Mouse (Mus musculus) neural tube, embryonic 12.5 days (tissue): ENCODE results near the gene Ccdc171. TPM values are rescaled to one million over a fixed set of nuclear protein-coding genes. Genes with fewer than 3 reads are reported as not detected.
"Not testable (repeated sequence)": the region's sequence is repeated elsewhere in the genome, so short reads cannot be mapped to it uniquely, and the experiment has no call there.

Experiments
- ATAC-seq: fragments of 200-750 bp; cut with Nextera tagmentation; 2 replicates; pipeline ENCODE4 v1.8.0; 2017; ENCODE audit warnings: low read depth, mild to moderate bottlenecking, moderate TSS enrichment, moderate library complexity; ENCODE audit not compliant: low FRiP score
- H3K27ac ChIP-seq: fragments of 300-500 bp; sonication (generic); 2 replicates; pipeline ENCODE4 v1.5.1; 2016
- H3K27me3 ChIP-seq: fragments of 300-500 bp; sonication (generic); replicated peaks from 2 replicates; pipeline ENCODE4 v1.6.1; 2016; ENCODE audit warnings: mild to moderate bottlenecking
- H3K36me3 ChIP-seq: fragments of 300-500 bp; sonication (generic); 2 replicates; pipeline ENCODE4 v1.6.1; 2016; ENCODE audit warnings: mild to moderate bottlenecking
- H3K4me1 ChIP-seq: fragments of 300-500 bp; sonication (generic); 2 replicates; pipeline ENCODE4 v1.6.1; 2016
- H3K4me2 ChIP-seq: fragments of 300-500 bp; sonication (generic); replicated peaks from 2 replicates; pipeline ENCODE4 v1.6.1; 2016; ENCODE audit warnings: mild to moderate bottlenecking
- H3K4me3 ChIP-seq: fragments of 300-500 bp; sonication (generic); 2 replicates; pipeline ENCODE4 v1.5.1; 2016
- H3K9ac ChIP-seq: fragments of 300-500 bp; sonication (generic); 2 replicates; pipeline ENCODE4 v1.6.1; 2016; ENCODE audit warnings: mild to moderate bottlenecking
- H3K9me3 ChIP-seq: fragments of 300-500 bp; sonication (generic); 2 replicates; pipeline ENCODE4 v1.6.1; 2016; ENCODE audit warnings: mild to moderate bottlenecking
- WGBS: fragments of 180-500 bp; shearing (Covaris S2); methylation state at CpG from one replicate; pipeline ENCODE4 v1.1.7; 2016; 5-methylcytosine and 5-hydroxymethylcytosine counted together
- polyA plus RNA-seq: library from polyadenylated mRNA; unstranded; fragments of >200 nt; fragmentation: Nextera tagmentation; extraction: Ambion mirVana; gene quantifications from 2 replicates; pipeline ENCODE4 v1.2.1, GENCODE M21; 2016

The Ccdc171 gene
- polyA plus RNA-seq = 4.4 and 5.5 TPM in 2 replicates

GRCm38 (mm10) chr4:83524843-83525689 is at the start of gene Ccdc171:
Gene Ccdc171 (plus strand): TSS chr4:83525545.
- Histone ChIP-seq H3K4me1 (peaks cover 11% of the 10 kb centered on the region), H3K27ac (peak within 1 kb of the TSS; percentile 95), H3K9ac (peak within 1 kb of the TSS; percentile 74), H3K27me3 (no peaks in the 10 kb centered on the region), H3K9me3 (no peaks in the 10 kb centered on the region), H3K4me3 (peak within 1 kb of the TSS; percentile 69), H3K4me2 (peak within 1 kb of the TSS; percentile 81), H3K36me3 (no peaks in the 10 kb centered on the region)
- ATAC-seq = peak; percentile 95
- under 1% methylated on average over 73 of the region's 73 CpGs for WGBS

- ATAC-seq = no peak
- peak overlapping the region; percentile 98 for H3K9ac ChIP-seq
- H3K4me2 ChIP-seq = peak overlapping the region; percentile 68
- no peaks in the 10 kb centered on the region for H3K9me3 ChIP-seq
- H3K4me1 ChIP-seq = peaks cover 12% of the 10 kb centered on the region
- no peak overlapping the region for H3K27ac ChIP-seq
- H3K36me3 ChIP-seq = peaks cover 29% of the 10 kb centered on the region
- H3K4me3 ChIP-seq = peak overlapping the region; percentile 97
- no peaks in the 10 kb centered on the region for H3K27me3 ChIP-seq
- WGBS = 18% methylated on average over 12 of the region's 12 CpGs
These were observed 40.1 kb upstream of the Ccdc171 start for GRCm38 (mm10) chr4:83485250-83485649.

DNA sequence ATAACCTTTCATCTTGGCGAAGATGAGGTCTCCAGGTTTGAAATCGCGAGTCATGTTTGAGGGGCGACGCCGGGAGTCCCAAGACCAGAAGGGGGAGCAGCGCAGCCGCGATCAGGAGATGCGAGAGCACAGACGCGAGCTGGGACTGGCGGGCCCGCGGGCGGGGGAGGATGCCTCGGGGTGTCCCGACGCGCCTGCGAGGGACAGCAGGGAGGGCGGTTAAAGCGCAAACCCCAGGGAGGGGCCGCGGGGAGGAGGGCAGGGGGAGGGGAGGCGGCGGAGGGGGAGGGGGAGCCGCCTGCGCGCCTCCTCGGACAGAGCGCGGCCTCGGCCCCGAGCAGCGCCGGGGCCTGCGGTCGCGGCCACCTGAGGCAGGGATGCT is 39.6 kb upstream of the Ccdc171 start:
- Histone ChIP-seq H3K9me3 (no peaks in the 10 kb centered on the region), H3K4me3 (peak overlapping the region; percentile 97), H3K4me2 (peak overlapping the region; percentile 68), H3K27ac (peak overlapping the region; percentile 99), H3K27me3 (no peaks in the 10 kb centered on the region), H3K9ac (peak overlapping the region; percentile 98), H3K4me1 (peaks cover 12% of the 10 kb centered on the region), H3K36me3 (peaks cover 28% of the 10 kb centered on the region)
- WGBS = under 1% methylated on average over 31 of the region's 40 CpGs
- ATAC-seq = peak; percentile 89

DNA sequence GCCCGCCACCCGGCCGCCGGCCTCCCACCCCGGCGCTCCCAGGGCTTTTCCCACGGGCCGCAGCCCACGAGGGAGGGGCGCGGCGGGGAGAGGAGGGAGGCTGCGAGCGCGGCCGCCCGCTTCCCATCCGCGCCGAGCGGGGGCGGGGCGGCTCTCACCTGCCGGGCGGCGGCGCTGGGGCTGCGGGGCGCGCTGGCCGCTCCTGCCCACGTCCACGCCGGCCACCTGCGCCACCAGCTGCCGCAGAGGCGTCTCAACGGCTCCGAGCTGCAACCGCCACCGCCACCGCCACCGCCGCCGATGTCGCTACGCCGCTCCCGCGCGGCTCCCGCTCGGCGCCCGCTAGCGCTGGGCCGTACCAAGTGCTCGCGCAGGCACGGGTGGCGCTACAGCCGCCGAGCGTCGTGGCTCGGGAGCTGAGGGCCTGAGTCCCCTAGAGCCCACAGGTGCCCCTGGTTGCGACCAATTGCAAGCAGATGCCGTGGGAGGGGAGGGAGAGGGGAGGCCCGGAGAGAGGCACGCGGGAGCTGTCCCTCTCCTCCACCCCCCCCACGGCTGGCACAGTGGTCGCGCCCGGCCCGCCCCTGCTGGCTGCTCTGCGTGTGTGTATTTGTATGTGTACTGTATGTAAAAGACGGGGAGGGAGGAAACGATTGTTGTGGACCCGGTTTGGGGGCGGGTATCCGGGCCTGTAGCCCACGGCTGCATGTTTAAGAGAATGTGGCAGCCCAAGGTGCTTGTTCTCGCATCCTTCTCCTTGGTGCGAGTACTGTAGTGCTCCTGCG is 39.0 kb upstream of the Ccdc171 start, which contains the start of gene Psip1:
Psip1 (minus strand) TSS at position 343 of the 785 bp plus-strand sequence.
- Histone ChIP-seq H3K9me3 (no peaks in the 10 kb centered on the region), H3K4me3 (peak within 1 kb of the TSS; percentile 97), H3K4me2 (peak within 1 kb of the TSS; percentile 68), H3K4me1 (peaks cover 12% of the 10 kb centered on the region), H3K36me3 (peaks cover 22% of the 10 kb centered on the region), H3K9ac (peak within 1 kb of the TSS; percentile 98), H3K27me3 (no peaks in the 10 kb centered on the region), H3K27ac (peak within 1 kb of the TSS; percentile 99)
- peak; percentile 96 for ATAC-seq
- under 1% methylated on average over 69 of the region's 86 CpGs for WGBS

DNA sequence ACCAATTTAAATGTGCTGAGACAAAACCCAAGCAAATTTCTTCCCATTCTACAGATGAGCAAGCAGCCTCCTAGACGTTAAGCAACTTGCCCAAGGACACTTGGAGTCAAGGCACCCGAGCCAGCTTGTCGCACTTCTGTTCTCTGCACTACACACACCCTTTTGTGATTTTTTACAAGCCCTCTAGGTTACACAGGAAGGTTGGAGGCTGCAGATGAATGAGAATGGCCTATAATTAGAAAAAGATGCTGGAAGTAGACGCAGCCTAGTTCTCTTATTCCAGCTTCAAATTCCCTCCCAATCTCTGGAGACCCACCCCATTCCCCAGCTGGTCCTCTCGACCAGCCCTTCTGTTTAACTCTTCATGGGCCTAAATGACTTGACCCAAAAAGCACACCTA is 36.2 kb upstream of the Ccdc171 start:
- H3K36me3 ChIP-seq = 0 out of 2 replicates have a peak, but pooled peaks cover 4% of the 10 kb centered on the region
- H3K9me3 ChIP-seq = no peaks in the 10 kb centered on the region
- no peak overlapping the region for H3K9ac ChIP-seq
- no peak for ATAC-seq
- no peaks in the 10 kb centered on the region for H3K27me3 ChIP-seq
- no peak overlapping the region for H3K27ac ChIP-seq
- H3K4me3 ChIP-seq = no peak overlapping the region
- no peak overlapping the region for H3K4me2 ChIP-seq
- peaks cover 9% of the 10 kb centered on the region for H3K4me1 ChIP-seq
- 22% methylated on average over 5 of the region's 5 CpGs for WGBS

DNA sequence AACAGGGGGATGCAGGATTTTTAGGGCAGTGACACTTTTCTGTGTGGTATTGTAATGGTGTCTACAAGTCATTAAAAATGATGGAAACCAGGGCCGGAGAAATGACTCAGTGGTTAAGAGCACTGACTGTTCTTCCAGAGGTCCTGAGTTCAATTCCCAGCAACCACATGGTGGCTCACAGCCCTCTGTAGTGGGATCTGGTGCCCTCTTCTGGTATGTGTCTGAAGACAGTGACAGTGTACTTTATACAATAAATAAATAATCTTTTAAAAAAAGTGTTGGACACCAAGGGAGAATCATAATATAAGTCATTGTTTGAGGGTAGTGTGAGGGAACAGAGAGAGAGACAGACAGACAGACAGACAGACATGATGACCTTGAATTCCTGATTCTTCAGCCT is 32.2 kb upstream of the Ccdc171 start:
- H3K4me2 ChIP-seq = no peak overlapping the region
- WGBS = 95% methylated on average over 1 of the region's 1 CpGs

DNA sequence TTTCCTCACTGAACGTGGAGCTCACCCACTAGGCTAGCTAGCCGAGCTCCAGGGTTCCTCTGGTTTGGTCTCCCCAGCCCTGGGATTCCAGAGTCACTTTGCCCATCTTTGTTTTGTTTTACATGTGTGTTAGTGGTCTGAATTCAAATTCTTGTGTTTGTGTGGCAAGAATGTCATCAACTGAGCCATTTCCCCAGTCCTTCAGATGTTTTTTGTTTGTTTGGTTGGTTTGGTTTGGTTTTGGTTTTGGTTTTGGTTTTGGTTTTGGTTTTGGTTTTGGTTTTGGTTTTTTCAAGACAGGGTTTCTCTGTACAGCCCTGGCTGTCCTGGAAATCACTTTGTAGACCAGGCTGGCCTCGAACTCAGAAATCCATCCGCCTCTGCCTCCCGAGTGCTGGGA is 28.3 kb upstream of the Ccdc171 start:
- H3K4me2 ChIP-seq, H3K4me3 ChIP-seq, H3K9ac ChIP-seq, H3K4me1 ChIP-seq, H3K9me3 ChIP-seq, H3K36me3 ChIP-seq, H3K27ac ChIP-seq, H3K27me3 ChIP-seq, ATAC-seq: not testable (repeated sequence)
- 82% methylated on average over 5 of the region's 5 CpGs for WGBS

More for the DNA sequence above, 32.2 kb upstream of the Ccdc171 start:
- no peaks in the 10 kb centered on the region for H3K9me3 ChIP-seq
- H3K9ac ChIP-seq = no peak overlapping the region
- no peaks in the 10 kb centered on the region for H3K4me1 ChIP-seq
- H3K27me3 ChIP-seq = no peaks in the 10 kb centered on the region
- ATAC-seq = no peak
- no peaks in the 10 kb centered on the region for H3K36me3 ChIP-seq
- H3K27ac ChIP-seq = no peak overlapping the region
- no peak overlapping the region for H3K4me3 ChIP-seq

DNA sequence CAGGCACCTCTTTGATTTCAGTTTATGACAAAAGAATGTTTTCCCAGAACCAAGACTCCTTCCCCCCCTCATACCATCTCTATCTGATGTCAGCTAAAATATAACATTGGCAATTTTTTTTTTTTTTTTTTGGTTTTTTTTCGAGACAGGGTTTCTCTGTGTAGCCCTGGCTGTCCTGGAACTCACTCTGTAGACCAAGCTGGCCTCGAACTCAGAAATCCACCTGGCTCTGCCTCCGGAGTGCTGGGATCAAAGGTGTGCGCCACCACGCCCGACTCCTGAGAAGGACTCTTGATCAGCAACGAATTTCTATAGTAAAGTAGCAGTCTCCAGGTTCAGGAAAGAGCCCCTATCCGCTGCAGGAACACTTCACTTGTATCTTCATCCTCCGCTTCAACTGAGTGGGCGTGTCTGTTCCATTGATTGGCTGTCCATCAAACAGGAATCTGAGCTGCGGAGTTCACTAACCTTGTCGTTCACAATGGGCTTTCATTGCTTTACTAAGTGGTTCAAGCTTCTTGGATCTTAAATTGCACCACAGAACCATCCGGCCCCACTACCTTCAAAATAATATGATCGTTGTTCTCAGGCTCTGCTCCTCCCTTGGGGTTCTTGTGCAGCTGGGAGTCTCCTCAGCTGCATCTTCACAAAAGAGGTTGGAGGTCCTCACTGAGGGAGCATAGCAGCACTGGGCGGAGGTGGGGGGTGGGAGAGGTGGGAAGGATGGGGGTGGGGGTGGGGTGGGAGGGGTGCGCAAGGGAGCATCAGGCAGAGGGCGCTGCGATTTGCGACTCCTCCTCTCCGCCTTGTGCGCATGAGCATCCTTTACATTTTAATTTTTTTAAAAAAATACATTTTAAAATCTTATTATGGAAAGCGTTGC is 24.9 kb upstream of the Ccdc171 start:
- no peak overlapping the region for H3K9ac ChIP-seq
- H3K27ac ChIP-seq = no peak overlapping the region
- no peaks in the 10 kb centered on the region for H3K36me3 ChIP-seq
- H3K27me3 ChIP-seq = no peaks in the 10 kb centered on the region
- H3K4me2 ChIP-seq = peak overlapping the region; percentile 53
- H3K9me3 ChIP-seq = no peaks in the 10 kb centered on the region
- peak; percentile 86 for ATAC-seq
- 0 out of 2 replicates have a peak, but pooled peaks cover 3% of the 10 kb centered on the region for H3K4me1 ChIP-seq
- 8% methylated on average over 22 of the region's 22 CpGs for WGBS
- peak overlapping the region; percentile 30 for H3K4me3 ChIP-seq

DNA sequence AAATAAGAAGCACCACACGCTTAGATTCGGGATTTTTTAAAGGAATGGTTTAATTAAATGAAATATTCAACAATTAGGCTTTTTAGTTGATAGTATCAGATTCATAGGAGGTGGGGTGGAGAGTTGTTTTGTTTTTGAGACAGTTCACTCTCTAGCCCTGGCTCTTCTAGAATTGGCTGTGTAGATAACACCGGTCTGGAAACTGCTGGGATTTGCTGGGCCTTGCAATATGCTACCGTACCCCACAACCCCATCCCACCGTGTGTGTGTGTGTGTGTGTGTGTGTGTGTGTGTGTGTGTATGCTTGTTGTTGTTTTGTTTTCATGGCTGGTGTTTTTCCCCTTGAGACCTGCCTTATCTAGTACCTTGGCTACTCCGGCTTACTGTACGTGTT is 24.3 kb upstream of the Ccdc171 start:
- Histone ChIP-seq H3K4me1 (0 out of 2 replicates have a peak, but pooled peaks cover 3% of the 10 kb centered on the region), H3K4me3 (no peak overlapping the region), H3K4me2 (peak overlapping the region; percentile 53), H3K27me3 (no peaks in the 10 kb centered on the region), H3K9me3 (no peaks in the 10 kb centered on the region), H3K36me3 (no peaks in the 10 kb centered on the region), H3K9ac (no peak overlapping the region), H3K27ac (no peak overlapping the region)
- peak; percentile 79 for ATAC-seq
- WGBS = 38% methylated on average over 7 of the region's 7 CpGs

GRCm38 (mm10) chr4:83509600-83509999 is 15.7 kb upstream of the Ccdc171 start:
- Histone ChIP-seq H3K4me2 (no peak overlapping the region), H3K4me1 (no peaks in the 10 kb centered on the region), H3K36me3 (no peaks in the 10 kb centered on the region), H3K27ac (no peak overlapping the region), H3K27me3 (no peaks in the 10 kb centered on the region), H3K9ac (no peak overlapping the region), H3K9me3 (no peaks in the 10 kb centered on the region), H3K4me3 (no peak overlapping the region)
- no peak for ATAC-seq
- 60% methylated on average over 2 of the region's 2 CpGs for WGBS

- Histone ChIP-seq H3K27me3 (no peaks in the 10 kb centered on the region), H3K9ac (no peak overlapping the region), H3K4me2 (no peak overlapping the region), H3K4me1 (no peaks in the 10 kb centered on the region), H3K36me3 (no peaks in the 10 kb centered on the region), H3K9me3 (no peaks in the 10 kb centered on the region), H3K4me3 (no peak overlapping the region), H3K27ac (no peak overlapping the region)
- ATAC-seq = no peak
- 60% methylated on average over 8 of the region's 8 CpGs for WGBS
These were observed 14.3 kb upstream of the Ccdc171 start for GRCm38 (mm10) chr4:83511083-83511482.
